ENCODE assay signal across 13 mouse cellular contexts in genomic region chr4:135282651-135283290, GRCm38 (mm10). TPM values are rescaled to one million over a fixed set of nuclear protein-coding genes. Genes with fewer than 3 reads are reported as not detected.
A peak's percentile ranks its signal among the peaks of the same experiment; 100 is the strongest.
DNase-seq lines count a peak whose midpoint lies in the region; ATAC-seq lines count a peak whose summit lies in the region.
"Had no signal": no experiment of that assay in that cellular context is flagged by ENCODE, and none has a peak within 500 bp of the region (broad histone marks: within the 10 kb centered on the region; RNA-seq: fewer than 3 reads in every experiment).

No protein-coding gene starts in this region.

- WGBS in heart, embryonic 12.5 days: 50% methylated on average over 13 of the region's 13 CpGs
- WGBS in forebrain, embryonic 15.5 days: 60% methylated on average over 13 of the region's 13 CpGs

- no peak overlapping the region for H3K27ac ChIP-seq in heart, embryonic 12.5 days (ENCODE audit: poor library complexity, severe bottlenecking)
- H3K27ac ChIP-seq in brown adipose tissue, adult 24 weeks (replicated peaks; ENCODE audit: low read depth, low read length): peak overlapping the region; percentile 71
- no peak overlapping the region for H3K27ac ChIP-seq in forebrain, embryonic 15.5 days (replicated peaks)
- H3K27ac ChIP-seq: limb, embryonic 12.5 days; midbrain, embryonic 12.5 days had no signal

- H3K9ac ChIP-seq in heart, embryonic 12.5 days: no peak overlapping the region
- no peak overlapping the region for H3K9ac ChIP-seq in forebrain, embryonic 15.5 days (replicated peaks)
- H3K9ac ChIP-seq: limb, embryonic 12.5 days; midbrain, embryonic 12.5 days had no signal

- peak; percentile 73 to 88 for DNase-seq in heart, adult 18-20 months
- peak; percentile 52 for DNase-seq in 3134 (ENCODE audit: extremely low read depth, insufficient read length, low spot score)
- peak; percentile 69 for DNase-seq in kidney, adult 9 months
- DNase-seq in thymus, postnatal 0 days (ENCODE audit: low spot score): no peak
- DNase-seq: cerebellum, adult 9-10 months; thymus, postnatal 4 days had no signal

- no peaks in the 10 kb centered on the region for H3K36me3 ChIP-seq in heart, embryonic 12.5 days
- no peaks in the 10 kb centered on the region for H3K36me3 ChIP-seq in forebrain, embryonic 15.5 days
- H3K36me3 ChIP-seq: limb, embryonic 12.5 days; midbrain, embryonic 12.5 days had no signal

- no peak overlapping the region for H3K4me2 ChIP-seq in heart, embryonic 12.5 days
- no peak overlapping the region for H3K4me2 ChIP-seq in forebrain, embryonic 15.5 days (replicated peaks)
- H3K4me2 ChIP-seq: limb, embryonic 12.5 days; midbrain, embryonic 12.5 days had no signal

- H3K4me3 ChIP-seq in heart, embryonic 12.5 days: no peak overlapping the region
- no peak overlapping the region for H3K4me3 ChIP-seq in brown adipose tissue, adult 24 weeks (ENCODE audit: insufficient read depth, low read depth, low read length)
- no peak overlapping the region for H3K4me3 ChIP-seq in forebrain, embryonic 15.5 days
- H3K4me3 ChIP-seq: limb, embryonic 12.5 days; midbrain, embryonic 12.5 days had no signal

- H3K9me3 ChIP-seq in heart, embryonic 12.5 days (replicated peaks): no peaks in the 10 kb centered on the region; the same call in 1 of the 2 replicates
- no peaks in the 10 kb centered on the region for H3K9me3 ChIP-seq in forebrain, embryonic 15.5 days
- H3K9me3 ChIP-seq: limb, embryonic 12.5 days; midbrain, embryonic 12.5 days had no signal

- H3K27me3 ChIP-seq in heart, embryonic 12.5 days (replicated peaks): no peaks in the 10 kb centered on the region
- H3K27me3 ChIP-seq in forebrain, embryonic 15.5 days: no peaks in the 10 kb centered on the region

- ATAC-seq in heart, embryonic 12.5 days (ENCODE audit: insufficient number of reproducible peaks, low FRiP score): no peak
- ATAC-seq in activated CD4-positive, CD25-positive, alpha-beta regulatory T cell, adult 4 months: no peak
- no peak for ATAC-seq in forebrain, embryonic 15.5 days (replicated peaks)
- ATAC-seq: intestine, postnatal 0 days had no signal

- peaks cover 27% of the 10 kb centered on the region for H3K4me1 ChIP-seq in heart, embryonic 12.5 days (replicated peaks)
- peaks cover 22% of the 10 kb centered on the region for H3K4me1 ChIP-seq in brown adipose tissue, adult 24 weeks (ENCODE audit: control insufficient read depth, insufficient read depth, insufficient read length, low read length)
- 0 out of 2 replicates have a peak, but pooled peaks cover 4% of the 10 kb centered on the region for H3K4me1 ChIP-seq in forebrain, embryonic 15.5 days

RNA-seq across cellular contexts. Expression of gene Clic4, which starts 10.2 kb away (rescaled TPM):
- total RNA-seq in heart, adult 18-20 months (2021): 100 to 1,000 TPM; 253 to 258 TPM
- polyA plus RNA-seq in heart, embryonic 12.5 days (2016; fragmentation: Nextera tagmentation; extraction: Ambion mirVana): 291 and 300 TPM in 2 replicates
- polyA plus RNA-seq in brown adipose tissue, adult 24 weeks (2012; ENCODE audit: insufficient read depth, insufficient read length, missing spikeins): 112 and 125 TPM in 2 replicates
- 71.1 and 72.5 TPM in 2 replicates for polyA plus RNA-seq in thymus, postnatal 0 days (2015; fragmentation: Nextera tagmentation; extraction: Ambion mirVana)
- polyA plus RNA-seq in activated CD4-positive, CD25-positive, alpha-beta regulatory T cell, adult 4 months (2017; shearing (Covaris generic)): 1 to 10 TPM; 4.5 to 8.8 TPM
- 114 and 116 TPM in 2 replicates for polyA plus RNA-seq in forebrain, embryonic 15.5 days (2015; fragmentation: Nextera tagmentation; extraction: Ambion mirVana)
